Mouse (Mus musculus): ENCODE data around the gene Rbfox2.

Gene Rbfox2

DNA sequence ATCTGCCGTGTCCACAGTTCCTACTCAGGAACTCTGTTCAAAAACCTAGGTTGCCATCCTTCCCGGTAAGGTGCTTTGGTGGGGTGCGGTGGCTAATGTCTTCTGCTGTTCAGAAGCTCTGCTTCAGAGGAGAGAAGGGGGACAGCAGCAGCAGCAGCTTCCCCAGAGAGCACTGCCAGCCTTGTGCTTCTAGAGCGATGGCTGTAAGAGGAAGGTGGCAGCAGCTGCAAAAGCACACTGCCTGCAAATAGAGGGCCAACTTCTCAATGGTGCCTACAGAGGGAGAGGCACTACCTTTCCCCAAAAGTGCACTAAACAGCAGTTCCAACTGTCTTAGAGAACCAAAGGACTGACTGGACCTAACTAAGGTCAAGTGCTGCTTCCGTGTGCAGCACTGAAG lies 168.5 kb downstream of the Rbfox2 start:
- DNase-seq, result no peak

DNA sequence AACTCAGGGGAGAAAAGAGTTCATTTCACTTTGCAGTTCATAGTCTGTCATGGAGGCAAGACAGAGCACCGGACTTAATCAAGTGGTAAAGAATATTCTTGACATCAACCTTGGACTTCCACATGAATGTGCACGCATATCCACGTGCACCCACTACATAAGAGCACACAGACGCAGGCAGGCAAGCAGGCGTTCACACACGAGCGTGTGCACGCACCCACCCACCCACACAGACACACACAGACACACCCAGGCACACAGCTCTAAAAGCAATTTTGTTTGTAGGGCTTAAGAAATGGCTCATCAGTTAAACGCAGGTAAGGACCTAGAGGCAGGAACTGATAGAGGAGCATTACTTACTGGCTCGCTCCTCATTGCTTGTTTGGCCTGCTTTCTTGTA lies 172.3 kb downstream of the Rbfox2 start:
- no peak for DNase-seq

DNA sequence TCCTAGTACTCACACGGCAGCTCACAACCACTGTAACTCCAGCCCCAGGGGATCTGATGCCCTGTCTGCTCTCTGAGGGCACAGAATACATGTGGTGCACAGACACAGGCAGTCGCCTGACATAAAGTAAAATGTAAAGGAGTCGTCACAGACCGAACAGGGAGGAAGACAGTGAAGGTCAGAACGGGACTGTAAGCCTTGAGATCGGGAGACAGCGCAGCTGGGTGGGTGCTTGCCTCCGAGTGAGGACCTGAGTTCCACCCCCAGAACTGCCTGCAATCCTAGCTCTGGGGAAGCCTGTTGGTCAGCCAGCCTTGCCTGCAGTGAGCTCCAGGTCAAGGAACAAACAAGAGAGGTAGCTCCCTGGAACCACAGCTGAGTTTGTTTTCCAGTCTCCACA lies 177.7 kb downstream of the Rbfox2 start:
- DNase-seq, result no peak

DNA sequence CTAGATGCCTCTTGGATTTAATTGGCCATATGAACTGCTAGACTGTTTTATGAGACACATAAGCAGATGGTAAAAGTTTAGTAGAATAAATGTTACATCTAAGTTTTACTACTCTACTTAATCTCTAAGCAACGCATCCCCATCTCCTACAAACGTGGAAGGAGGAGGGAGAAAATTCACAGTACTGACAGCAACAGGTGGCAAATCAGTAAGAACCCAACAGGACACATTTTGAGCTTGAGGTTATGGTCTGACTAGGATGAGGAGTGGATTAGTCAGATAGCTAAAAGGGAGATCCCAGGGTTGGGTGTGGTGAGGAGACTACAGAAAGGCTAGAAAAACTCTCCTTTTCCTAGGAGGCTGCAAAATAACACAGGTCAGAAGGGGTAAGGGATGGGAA lies 179.1 kb downstream of the Rbfox2 start:
- no peak for DNase-seq

DNA sequence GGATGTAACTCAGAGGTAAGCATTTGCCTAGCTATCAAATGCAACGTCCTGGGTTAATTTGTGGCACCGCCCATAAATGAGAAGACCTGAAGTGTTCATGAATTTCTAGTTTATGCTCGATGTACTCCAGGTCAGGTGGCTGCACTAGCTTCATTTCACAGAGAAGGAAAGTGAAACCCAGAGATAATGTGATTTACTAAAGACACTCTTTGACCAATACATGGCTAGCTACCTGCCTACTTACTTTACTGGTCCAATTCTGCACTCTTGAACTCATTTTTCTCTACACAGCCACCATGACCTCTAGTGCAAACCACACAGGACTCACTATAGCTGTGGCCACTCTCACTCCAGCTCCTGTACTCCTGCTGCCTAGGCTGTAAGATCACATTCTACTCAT lies 180.1 kb downstream of the Rbfox2 start:
- no peak for DNase-seq

DNA sequence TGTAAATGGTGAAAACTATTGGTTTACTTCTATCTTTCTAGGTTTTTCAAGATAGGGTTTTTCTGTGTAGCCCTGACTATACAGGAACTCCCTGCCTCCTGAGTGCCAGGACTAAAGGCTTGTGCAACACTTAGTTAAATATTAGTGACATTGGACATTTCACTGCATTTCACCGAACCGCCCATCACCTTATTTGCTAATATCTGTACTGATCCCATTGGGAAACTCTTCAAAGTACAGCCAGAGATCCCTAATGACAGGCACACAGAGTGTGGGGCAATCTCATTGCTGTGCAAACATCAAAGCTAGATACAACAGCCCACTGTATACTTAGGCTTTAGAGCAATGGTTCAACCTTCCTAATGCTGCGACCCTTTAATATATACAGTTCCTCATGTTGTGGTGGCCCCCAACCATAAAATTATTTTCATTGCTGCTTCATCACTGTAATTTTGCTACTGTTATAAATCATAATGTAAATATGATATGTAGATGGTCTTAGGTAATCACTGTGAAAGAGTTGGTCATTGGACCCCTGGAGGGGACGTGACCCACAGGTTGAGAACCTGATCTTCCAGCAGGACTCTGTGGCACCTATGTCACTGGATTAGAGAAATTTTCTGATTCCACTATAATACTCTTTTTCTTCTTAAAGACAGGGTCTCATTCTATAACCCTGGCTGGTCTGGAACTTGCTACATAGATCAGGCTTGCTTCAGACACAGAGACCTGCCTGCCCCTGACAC lies 182.3 kb downstream of the Rbfox2 start:
- DNase-seq, result no peak

DNA sequence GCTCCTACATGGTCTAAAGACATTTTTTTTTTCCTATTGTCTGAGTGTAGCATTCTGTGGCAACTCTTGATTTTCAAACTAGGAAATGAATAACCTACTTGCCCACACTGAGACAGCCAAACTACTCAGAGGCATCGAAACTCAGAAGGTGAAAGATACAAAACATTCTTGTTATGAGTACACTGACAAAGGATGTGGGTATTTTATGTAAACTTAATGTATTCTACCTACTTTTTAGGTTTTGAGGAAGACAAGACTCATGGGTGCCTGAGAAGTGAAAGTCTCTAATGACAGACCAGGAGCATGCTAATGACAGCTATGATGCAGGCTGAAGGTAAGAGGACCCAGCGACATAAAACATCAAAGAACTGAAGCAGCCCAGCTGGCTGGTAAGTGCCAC lies 184.0 kb downstream of the Rbfox2 start:
- DNase-seq, result no peak

DNA sequence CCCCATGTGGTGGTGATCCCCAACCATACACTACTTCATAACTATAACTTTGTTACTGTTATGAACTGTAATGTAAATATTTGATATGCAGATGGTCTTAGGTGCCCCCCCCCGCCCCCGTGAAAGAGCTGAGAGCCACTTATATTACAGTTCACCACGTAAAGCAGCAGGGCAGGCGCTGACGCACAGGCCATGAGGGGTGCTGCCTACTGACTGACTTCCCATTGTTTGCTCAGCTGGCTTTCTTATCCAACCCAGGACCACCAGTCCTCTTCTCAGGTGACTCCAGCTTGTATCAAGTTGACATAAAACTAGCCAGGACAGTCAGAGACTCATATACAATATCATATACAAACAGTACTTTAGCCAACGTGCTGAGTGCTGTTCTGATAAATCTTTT lies 184.6 kb downstream of the Rbfox2 start:
- DNase-seq, result no peak

DNA sequence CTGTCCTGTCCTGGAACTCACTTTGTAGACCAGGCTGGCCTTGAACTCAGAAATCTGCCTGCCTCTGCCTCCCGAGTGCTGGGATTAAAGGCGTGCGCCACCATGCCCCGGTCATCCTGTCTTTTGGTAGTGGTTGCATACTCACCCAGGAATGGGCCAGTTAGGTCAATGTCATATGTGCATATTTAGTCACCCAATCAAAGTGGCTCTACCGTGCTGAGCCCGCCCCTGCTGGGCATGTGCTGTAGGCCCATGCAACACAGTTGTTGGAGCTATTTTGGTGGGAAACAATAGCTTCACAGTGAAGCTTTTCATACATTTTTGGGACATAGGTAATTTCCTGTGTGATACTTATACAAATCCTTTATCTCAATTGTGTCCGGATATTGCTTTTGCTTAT lies 187.1 kb downstream of the Rbfox2 start:
- DNase-seq, result no peak

DNA sequence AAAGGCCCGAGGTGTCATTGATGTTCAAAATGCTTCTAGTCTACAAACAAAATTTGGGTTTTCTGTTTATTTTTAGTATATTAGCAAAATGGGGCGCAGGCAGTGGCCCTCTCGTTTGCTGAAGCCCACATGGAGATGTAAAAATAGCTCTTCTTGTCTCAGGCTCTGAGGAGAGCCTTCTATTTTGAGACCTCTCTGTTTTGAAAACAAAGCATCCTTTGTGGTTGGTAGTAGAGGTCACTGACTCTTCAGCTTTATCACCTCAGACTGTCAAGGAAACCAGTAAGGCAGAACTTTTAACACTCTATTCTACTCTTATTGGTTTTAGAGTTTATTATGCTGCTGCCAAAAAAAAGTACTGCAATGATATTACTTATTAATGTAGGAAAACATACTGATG lies 189.6 kb downstream of the Rbfox2 start:
- no peak for DNase-seq

DNA sequence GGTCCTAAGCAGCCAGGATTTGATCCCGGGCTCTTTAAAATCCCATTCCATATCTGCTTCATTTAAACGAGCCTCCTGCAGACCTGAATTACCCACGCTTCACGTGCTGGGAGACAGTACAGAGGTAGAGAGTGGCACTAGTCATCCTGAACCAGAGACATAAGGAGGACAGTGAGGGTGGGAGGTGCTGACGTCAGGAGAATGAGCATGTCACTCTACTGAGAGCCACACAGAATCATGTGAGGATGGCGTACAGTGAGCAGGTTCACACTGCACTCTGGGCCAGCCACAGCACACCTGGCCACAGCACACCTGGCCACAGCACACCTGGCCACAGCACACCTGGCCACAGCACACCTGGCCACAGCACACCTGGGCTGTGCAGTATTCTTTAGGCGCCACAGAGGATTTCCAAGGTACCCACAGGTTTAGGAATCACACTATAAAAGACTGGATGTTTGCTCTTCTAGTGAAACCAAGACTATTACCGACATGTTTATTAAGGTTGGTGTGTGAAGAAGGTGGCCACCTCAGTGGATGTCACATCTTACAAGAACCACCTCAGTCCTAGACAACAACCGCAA lies 190.6 kb downstream of the Rbfox2 start:
- DNase-seq, result peak in 1 of 2 experiments; percentile 35

DNA sequence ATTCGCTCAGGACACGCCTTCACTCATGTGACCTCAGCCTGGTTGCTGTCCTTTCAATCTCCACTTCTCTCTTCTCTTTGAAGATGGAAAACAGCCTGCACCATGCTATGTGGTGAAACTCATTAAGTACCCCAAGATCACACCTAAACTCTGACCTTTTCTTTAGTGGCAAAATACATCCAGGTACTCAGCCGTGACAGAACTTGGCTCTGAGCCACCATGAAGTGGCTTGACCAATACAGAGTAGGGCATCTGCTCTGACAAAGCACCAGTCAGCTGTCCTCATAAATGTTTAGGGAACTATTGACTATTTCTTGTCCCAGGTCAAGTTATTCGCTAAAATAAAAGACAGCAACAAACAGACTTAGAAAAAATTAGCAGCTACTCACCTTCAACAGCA lies 191.3 kb downstream of the Rbfox2 start:
- peak; percentile 29 to 34 for DNase-seq

DNA sequence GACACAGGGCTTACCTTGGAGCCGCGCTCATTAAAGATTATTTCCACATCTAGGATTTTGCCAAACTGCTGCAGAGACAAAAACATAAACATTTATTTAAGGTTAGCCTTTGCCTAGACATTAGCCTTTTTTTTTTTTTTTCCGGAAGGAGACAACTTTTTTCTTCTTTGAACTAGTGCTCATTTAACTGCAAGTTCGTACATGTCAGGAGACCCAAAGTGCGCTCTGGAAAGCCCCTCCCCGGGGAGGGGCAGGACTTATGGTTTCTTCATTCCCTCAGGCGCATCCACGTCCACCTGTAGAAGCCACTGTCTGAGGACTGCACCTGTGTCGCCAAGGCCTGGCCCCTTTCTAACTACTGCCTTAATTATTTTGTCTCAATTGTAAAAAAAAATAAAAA lies 193.2 kb downstream of the Rbfox2 start:
- no peak for DNase-seq

DNA sequence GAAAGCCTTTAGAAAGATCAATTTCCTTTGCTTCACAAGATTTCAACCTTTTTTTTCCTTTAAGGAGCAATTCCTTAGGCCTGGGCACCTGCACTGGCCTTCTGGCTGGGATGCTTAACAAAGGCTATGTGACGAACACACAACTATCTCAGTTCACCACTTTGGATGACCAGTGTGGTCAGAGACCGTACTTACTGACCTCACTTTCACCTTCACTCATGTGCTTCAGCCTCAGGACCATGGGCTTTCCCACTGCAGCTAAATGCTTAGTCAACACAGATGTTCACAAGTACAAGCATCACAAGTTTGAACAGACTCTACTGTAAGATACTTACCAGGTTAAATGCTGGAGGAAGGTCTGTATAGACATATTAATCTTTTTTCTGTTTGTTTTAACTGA lies 194.4 kb downstream of the Rbfox2 start:
- DNase-seq, result no peak

DNA sequence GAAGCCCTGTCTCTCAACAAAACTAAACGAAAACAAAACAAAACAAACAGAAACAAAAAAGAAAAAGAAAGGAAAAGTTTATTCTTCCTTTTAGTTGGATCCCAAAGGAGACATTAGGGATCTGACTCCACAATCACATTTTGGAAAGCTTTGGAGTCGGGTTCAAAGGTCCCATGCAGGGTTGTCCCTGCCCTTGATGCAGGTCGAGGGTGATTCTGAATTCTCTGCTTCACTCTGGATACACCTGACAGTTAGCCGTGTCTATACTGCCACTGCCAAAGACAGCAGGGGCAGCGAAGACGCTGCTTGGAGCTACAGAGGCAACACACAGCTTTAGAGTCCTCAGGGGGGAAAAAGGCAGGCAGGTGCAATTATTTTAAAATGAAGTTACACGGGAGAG lies 194.9 kb downstream of the Rbfox2 start:
- DNase-seq, result no peak

DNA sequence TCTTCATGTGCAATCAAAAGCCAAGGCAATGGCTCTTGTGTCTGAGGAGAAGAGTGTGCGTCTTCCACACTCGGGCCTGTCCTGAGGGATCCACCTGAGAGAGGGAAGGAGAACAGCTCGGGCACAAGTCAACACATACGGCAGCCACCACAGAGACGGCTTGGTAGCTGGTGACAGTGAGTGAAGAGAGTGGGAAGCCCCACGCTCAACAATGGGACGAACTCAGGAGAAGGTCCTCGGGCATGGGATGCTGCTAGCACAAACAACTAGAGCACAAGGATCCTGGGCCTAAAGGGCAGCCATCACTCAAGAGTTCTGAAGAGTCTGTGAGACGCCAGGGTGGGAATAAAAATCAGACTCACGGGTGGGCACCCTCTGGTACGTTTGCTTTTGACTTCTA lies 196.4 kb downstream of the Rbfox2 start:
- DNase-seq, result no peak

DNA sequence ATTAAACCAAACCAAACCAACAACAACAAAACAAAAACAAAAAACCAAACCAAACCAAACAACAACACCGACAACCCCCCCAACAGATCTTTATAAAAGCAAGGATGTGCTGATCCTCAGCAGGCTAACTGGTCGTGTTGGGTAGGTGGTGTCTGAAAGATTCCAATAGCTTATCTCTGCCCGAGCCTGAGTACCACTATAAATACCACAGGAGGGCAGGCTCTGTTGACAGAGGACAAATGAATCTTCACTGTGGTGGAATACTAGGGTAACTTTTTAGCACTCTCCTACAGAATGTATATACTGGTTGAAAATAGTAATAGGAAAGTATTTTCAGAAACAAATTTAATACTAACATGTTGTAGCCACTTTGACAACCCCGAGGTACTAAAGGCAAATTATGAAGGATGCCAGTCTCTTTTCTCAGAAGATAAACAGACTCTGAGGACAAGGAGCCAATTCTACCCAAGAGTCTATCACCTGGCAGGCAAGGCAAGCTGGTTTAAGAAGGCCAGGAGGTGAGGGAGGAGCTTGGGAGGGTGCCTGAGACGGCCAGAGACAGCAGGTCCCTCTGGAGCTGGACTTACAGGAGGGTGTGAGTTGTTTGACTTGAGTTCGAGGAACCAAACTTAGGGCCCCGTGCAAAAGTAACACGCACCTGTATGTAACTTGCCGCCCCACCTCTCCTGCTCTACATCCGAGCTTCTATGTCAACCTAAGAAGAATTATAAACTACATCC lies 199.5 kb downstream of the Rbfox2 start:
- DNase-seq, result peak; percentile 26 to 58

DNA sequence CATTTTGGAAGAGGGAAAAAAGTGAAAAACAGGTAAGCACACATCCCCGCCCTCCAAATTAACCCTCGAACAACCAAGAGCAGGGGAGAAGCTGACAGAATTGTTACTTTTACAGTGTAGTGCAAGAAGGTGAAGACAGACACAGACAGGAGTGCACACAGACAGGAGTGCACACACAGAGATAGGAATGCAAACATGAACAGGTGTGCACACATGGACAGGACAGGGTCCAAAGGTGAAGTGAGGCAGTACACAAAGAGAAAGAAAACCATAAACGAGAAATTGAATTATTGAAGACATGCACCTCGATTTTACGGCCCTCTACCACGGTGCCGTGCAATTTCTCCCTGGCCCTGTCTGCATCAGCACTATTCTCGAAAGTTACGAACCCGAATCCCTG lies 201.5 kb downstream of the Rbfox2 start:
- no peak for DNase-seq

DNA sequence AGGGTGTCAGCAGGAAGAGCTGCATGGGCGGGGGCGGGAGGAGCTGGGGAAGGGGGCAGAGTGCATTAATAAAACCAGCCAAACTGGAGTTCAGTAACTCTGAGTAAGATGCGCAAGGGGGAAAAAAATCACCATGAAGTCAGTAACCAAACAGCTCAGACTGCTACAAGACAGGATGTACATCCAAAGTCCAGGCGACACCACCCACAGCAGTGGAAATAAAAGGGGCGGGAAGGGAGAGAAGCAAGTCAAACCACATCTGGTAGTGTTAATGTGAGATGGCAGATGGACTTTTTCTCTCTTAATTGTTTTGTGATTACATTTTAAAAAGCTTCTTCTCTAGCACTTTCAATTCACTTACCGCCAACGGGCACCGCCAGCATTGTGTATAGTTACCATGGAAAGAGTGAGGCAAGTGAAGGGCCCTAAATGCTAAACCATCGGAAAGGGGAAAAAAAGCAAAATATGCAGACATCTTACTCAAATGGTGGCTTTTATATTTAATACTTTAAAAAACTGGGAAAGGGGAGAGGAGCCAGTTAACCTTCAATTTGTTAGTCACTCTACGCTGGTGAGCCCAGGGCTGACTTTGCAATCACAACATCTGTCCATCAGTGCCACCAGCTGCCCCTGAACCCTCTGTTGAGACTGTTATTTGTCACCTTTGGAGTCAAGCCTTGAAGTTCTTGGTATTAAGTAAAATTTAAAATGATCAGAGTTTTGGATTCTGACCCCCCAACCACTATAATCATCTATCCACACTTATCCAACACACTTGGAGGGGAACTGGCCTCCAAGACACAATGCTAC lies 202.2 kb downstream of the Rbfox2 start:
- no peak for DNase-seq

DNA sequence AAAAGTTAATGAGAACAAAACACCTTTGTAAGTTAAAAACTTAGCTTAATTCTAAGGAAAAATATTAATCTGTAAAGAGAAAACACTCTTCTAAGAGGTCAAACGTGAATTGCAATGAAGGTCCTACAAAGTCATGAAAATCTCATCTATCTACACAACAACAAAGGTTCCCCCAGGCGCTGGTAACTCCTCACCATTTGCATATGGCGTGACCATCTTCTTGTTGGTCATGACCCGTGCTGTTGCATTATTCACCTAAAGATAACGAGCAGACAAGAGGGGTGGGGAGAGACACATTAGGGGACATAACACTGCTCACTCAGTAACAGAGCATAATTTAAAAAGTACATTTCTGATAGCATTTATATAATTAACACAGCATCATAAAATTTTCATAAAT lies 204.1 kb downstream of the Rbfox2 start:
- DNase-seq, result no peak

DNA sequence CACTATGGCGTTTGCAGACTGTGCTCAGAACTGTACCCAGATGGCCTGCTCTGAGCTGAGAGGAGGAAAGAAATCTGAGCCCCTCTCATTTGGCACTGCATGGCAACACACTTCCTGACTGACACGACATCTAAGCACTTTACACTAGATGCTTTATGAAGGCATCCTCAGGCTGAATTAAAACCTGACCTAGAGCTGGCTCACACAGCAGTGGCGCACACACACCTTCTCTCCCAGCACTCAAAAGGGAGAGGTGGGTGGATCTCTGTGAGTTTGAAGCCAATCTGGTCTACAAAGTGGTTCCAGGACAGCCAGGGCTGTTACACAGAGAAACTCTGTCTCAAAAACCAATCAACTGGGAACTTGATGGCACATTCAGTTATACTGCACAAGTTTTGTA lies 207.0 kb downstream of the Rbfox2 start:
- no peak for DNase-seq

DNA sequence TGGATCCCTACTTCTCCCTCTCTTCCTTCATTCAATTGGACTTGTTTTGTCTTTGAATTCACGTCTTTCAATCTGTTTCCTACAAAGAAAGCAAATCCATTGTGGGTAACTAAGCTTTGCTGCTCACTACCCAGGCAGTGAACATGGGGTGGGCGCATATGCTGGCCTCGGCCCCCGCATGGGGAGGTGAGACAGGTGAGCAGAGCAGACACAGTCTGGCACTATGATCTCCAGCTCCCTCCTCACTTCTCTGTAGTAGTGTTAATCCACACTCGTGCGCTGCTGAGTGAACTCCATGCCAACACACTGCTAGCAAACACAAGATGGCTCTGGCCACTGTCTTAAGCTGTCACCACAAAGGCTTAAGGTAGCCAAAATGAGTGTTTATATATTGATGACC lies 209.4 kb downstream of the Rbfox2 start:
- DNase-seq, result no peak

DNA sequence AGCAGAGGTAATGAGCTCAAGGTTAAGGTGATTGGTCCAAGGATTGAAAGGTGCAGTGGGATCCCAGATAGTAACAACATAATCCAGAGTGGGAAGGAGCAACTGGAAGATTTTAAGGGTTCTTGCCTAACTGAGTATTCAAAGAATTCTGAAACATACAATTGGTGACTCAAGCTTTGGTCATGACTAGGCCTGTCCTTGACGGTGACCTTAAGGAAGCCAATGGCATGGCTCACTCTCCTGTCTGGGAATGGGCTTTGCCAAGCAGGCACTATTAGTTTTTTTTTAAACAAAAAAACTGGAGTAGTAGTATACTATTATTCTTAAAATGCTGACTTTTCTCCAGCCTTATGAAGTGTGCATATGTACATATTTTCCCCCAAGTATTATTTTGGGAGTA lies 211.6 kb downstream of the Rbfox2 start:
- no peak for DNase-seq

DNA sequence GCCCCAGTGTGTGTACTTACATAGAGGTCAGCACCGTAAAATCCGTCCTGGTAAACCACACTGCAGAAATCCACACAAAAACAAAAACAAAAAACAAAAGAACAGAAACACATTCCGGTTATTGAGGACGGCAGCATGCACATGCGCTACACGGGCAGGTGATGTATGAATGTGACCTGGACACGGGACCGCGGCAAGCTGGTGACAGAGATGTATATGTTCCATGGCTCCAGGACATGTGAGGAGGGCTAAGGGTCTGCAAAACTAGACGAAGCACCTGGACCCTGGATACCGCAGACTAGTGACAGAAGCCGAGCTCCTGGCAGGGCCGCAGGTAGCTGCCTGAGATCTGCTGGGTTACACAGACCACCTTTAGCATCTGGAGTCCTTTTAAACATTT lies 212.4 kb downstream of the Rbfox2 start:
- no peak for DNase-seq

All from cerebellum, adult 18-20 months (tissue).